Mouse (Mus musculus) forebrain, embryonic 16.5 days (tissue): ENCODE data around the gene Mylpf. TPM values are rescaled to one million over a fixed set of nuclear protein-coding genes. Genes with fewer than 3 reads are reported as not detected.
A peak's percentile ranks its signal among the peaks of the same experiment; 100 is the strongest.
"Not testable (repeated sequence)": the region's sequence is repeated elsewhere in the genome, so short reads cannot be mapped to it uniquely, and the experiment has no call there.

Experiments
- ATAC-seq: fragments of 200-750 bp; cut with Nextera tagmentation; 2 replicates; pipeline ENCODE4 v1.8.0; 2017; ENCODE audit warnings: mild to moderate bottlenecking, moderate library complexity
- H3K27ac ChIP-seq: fragments of 300-500 bp; sonication (generic); 2 replicates; pipeline ENCODE4 v1.5.1; 2014; ENCODE audit warnings: low read length, control low read depth
- H3K27me3 ChIP-seq: fragments of 300-500 bp; sonication (generic); replicated peaks from 2 replicates; pipeline ENCODE4 v1.6.1; 2014; ENCODE audit warnings: low read length; ENCODE audit not compliant: control insufficient read depth, insufficient read depth
- H3K36me3 ChIP-seq: fragments of 300-500 bp; sonication (generic); 2 replicates; pipeline ENCODE4 v1.6.1; 2014; ENCODE audit not compliant: control insufficient read depth, insufficient read depth
- H3K4me1 ChIP-seq: fragments of 300-500 bp; sonication (generic); replicated peaks from 2 replicates; pipeline ENCODE4 v1.6.1; 2014; ENCODE audit warnings: low read length; ENCODE audit not compliant: control insufficient read depth, insufficient read depth
- H3K4me2 ChIP-seq: fragments of 300-500 bp; sonication (generic); 2 replicates; pipeline ENCODE4 v1.6.1; 2014; ENCODE audit warnings: mild to moderate bottlenecking, low read length, control low read depth
- H3K4me3 ChIP-seq: fragments of 300-500 bp; sonication (generic); replicated peaks from 2 replicates; pipeline ENCODE4 v1.5.1; 2014; ENCODE audit warnings: mild to moderate bottlenecking, low read length, control low read depth
- H3K9ac ChIP-seq: fragments of 300-500 bp; sonication (generic); replicated peaks from 2 replicates; pipeline ENCODE4 v1.6.1; 2014; ENCODE audit warnings: low read depth, low read length, control low read depth
- H3K9me3 ChIP-seq: fragments of 300-500 bp; sonication (generic); 2 replicates; pipeline ENCODE4 v1.6.1; 2016; ENCODE audit warnings: low read length; ENCODE audit not compliant: control insufficient read depth
- WGBS: fragments of 180-500 bp; shearing (Covaris S2); extraction: QIAGEN DNeasy Blood & Tissue Kit; methylation state at CpG from one replicate; pipeline ENCODE4 v1.1.7; 2014; 5-methylcytosine and 5-hydroxymethylcytosine counted together
- polyA plus RNA-seq: library from polyadenylated mRNA; unstranded; fragments of >200 nt; fragmentation: Nextera tagmentation; extraction: Ambion mirVana; gene quantifications from 2 replicates; pipeline ENCODE4 v1.2.1, GENCODE M21; 2015

Gene Mylpf
- polyA plus RNA-seq, 1 experiment from 2014 or later, result 4.1 TPM

GRCm38 (mm10) chr7:127232622-127233367 is 24.1 kb downstream of the Mylpf start, which contains the start of the genes Zfp553 and Sept1:
Gene Zfp553 (plus strand): TSS chr7:127233061.
Gene Sept1 (minus strand): TSS chr7:127233130.
- Histone ChIP-seq H3K4me2 (peak within 1 kb of the TSS; percentile 99), H3K9me3 (no peaks in the 10 kb centered on the region), H3K27me3 (no peaks in the 10 kb centered on the region), H3K36me3 (peaks cover 22% of the 10 kb centered on the region), H3K27ac (peak within 1 kb of the TSS; percentile 100), H3K4me1 (peaks cover 34% of the 10 kb centered on the region), H3K4me3 (peak within 1 kb of the TSS; percentile 85), H3K9ac (peak within 1 kb of the TSS; percentile 96)
- peak; percentile 95 for ATAC-seq
- under 1% methylated on average over 62 of the region's 64 CpGs for WGBS

- Histone ChIP-seq H3K36me3 (peaks cover 25% of the 10 kb centered on the region), H3K4me2 (peak overlapping the region; percentile 88), H3K9me3 (no peaks in the 10 kb centered on the region), H3K9ac (peak overlapping the region; percentile 96), H3K4me3 (peak overlapping the region; percentile 85), H3K4me1 (peaks cover 34% of the 10 kb centered on the region), H3K27me3 (no peaks in the 10 kb centered on the region), H3K27ac (peak overlapping the region; percentile 100)
- WGBS, result under 1% methylated on average over 27 of the region's 27 CpGs
- ATAC-seq, result peak; percentile 47
These were observed 24.7 kb downstream of the Mylpf start for GRCm38 (mm10) chr7:127233368-127233749.

GRCm38 (mm10) chr7:127233765-127234164 is 25.1 kb downstream of the Mylpf start:
- H3K27ac ChIP-seq, result peak overlapping the region; percentile 100
- WGBS, result 4% methylated on average over 9 of the region's 9 CpGs
- peaks cover 34% of the 10 kb centered on the region for H3K4me1 ChIP-seq
- H3K4me3 ChIP-seq, result peak overlapping the region; percentile 85
- H3K9ac ChIP-seq, result peak overlapping the region; percentile 96
- ATAC-seq, result no peak
- no peaks in the 10 kb centered on the region for H3K9me3 ChIP-seq
- H3K27me3 ChIP-seq, result no peaks in the 10 kb centered on the region
- peaks cover 25% of the 10 kb centered on the region for H3K36me3 ChIP-seq
- peak overlapping the region; percentile 88 for H3K4me2 ChIP-seq

- WGBS, result 55% methylated on average over 2 of the region's 2 CpGs
- peaks cover 25% of the 10 kb centered on the region for H3K36me3 ChIP-seq
- H3K4me2 ChIP-seq, result peak overlapping the region; percentile 88
- H3K27me3 ChIP-seq, result no peaks in the 10 kb centered on the region
- H3K4me1 ChIP-seq, result peaks cover 32% of the 10 kb centered on the region
- no peak overlapping the region for H3K4me3 ChIP-seq
- H3K9ac ChIP-seq, result no peak overlapping the region
- no peaks in the 10 kb centered on the region for H3K9me3 ChIP-seq
- ATAC-seq, result no peak
- H3K27ac ChIP-seq, result no peak overlapping the region
These were observed 26.1 kb downstream of the Mylpf start for GRCm38 (mm10) chr7:127234777-127235176.

GRCm38 (mm10) chr7:127243361-127243867 is 34.7 kb downstream of the Mylpf start:
- peak overlapping the region; percentile 77 for H3K9ac ChIP-seq
- WGBS, result 28% methylated on average over 2 of the region's 2 CpGs

GRCm38 (mm10) chr7:127243870-127244657 is 35.4 kb downstream of the Mylpf start, which contains the start of gene Zfp771:
Gene Zfp771 (plus strand): TSS chr7:127244274.
- Histone ChIP-seq H3K36me3 (no peaks in the 10 kb centered on the region), H3K4me1 (peaks cover 21% of the 10 kb centered on the region), H3K27ac (peak within 1 kb of the TSS; percentile 89), H3K9me3 (no peaks in the 10 kb centered on the region), H3K9ac (peak within 1 kb of the TSS; percentile 77), H3K4me2 (peak within 1 kb of the TSS; percentile 93), H3K4me3 (peak within 1 kb of the TSS; percentile 84), H3K27me3 (no peaks in the 10 kb centered on the region)
- WGBS, result under 1% methylated on average over 48 of the region's 56 CpGs
- ATAC-seq, result peak; percentile 97

More at GRCm38 (mm10) chr7:127243361-127243867, 34.7 kb downstream of the Mylpf start:
- ATAC-seq, result no peak
- Histone ChIP-seq H3K36me3 (no peaks in the 10 kb centered on the region), H3K4me2 (peak overlapping the region; percentile 93), H3K27ac (peak overlapping the region; percentile 89), H3K4me1 (peaks cover 21% of the 10 kb centered on the region), H3K27me3 (no peaks in the 10 kb centered on the region), H3K4me3 (peak overlapping the region; percentile 84), H3K9me3 (no peaks in the 10 kb centered on the region)

GRCm38 (mm10) chr7:127244658-127245510 is 36.2 kb downstream of the Mylpf start:
- Histone ChIP-seq H3K27me3 (no peaks in the 10 kb centered on the region), H3K4me1 (peaks cover 21% of the 10 kb centered on the region), H3K27ac (peak overlapping the region; percentile 89), H3K4me3 (peak overlapping the region; percentile 84), H3K9me3 (no peaks in the 10 kb centered on the region), H3K4me2 (peak overlapping the region; percentile 93), H3K36me3 (no peaks in the 10 kb centered on the region; the same call in 1 of the 2 replicates), H3K9ac (peak overlapping the region; percentile 77)
- ATAC-seq, result peak; percentile 66
- 9% methylated on average over 32 of the region's 33 CpGs for WGBS

GRCm38 (mm10) chr7:127250511-127250910 is 41.8 kb downstream of the Mylpf start:
- H3K4me3 ChIP-seq, H3K36me3 ChIP-seq, H3K9ac ChIP-seq, H3K27ac ChIP-seq, H3K4me2 ChIP-seq, H3K27me3 ChIP-seq, ATAC-seq, H3K9me3 ChIP-seq: not testable (repeated sequence)
- WGBS, result 91% methylated on average over 8 of the region's 8 CpGs
- peaks cover 20% of the 10 kb centered on the region for H3K4me1 ChIP-seq
